Mouse (Mus musculus): ENCODE data around the gene Sirpa. TPM values are rescaled to one million over a fixed set of nuclear protein-coding genes. Genes with fewer than 3 reads are reported as not detected.

Gene Sirpa
- polyA plus RNA-seq, 1 experiment from 2014 or later: 17.6 TPM

Other genes starting within 250 kb of the Sirpa start
- 0.28 TPM in 1 of 2 replicates, not detected in the other for gene Il1b, start 221.7 kb upstream of the Sirpa start, polyA plus RNA-seq (2015; fragmentation: Nextera tagmentation; extraction: Ambion mirVana)
- gene F830045P16Rik, start 56.2 kb upstream of the Sirpa start, polyA plus RNA-seq (2015; fragmentation: Nextera tagmentation; extraction: Ambion mirVana): not detected in 2 replicates
- 0.14 TPM in 1 of 2 replicates, not detected in the other for gene Pdyn, start 107.0 kb downstream of the Sirpa start, polyA plus RNA-seq (2015; fragmentation: Nextera tagmentation; extraction: Ambion mirVana)
- gene Stk35, start 207.7 kb downstream of the Sirpa start, polyA plus RNA-seq (2015; fragmentation: Nextera tagmentation; extraction: Ambion mirVana): 6.1 and 6.2 TPM in 2 replicates